Mouse (Mus musculus) heart, postnatal 0 days (tissue): ENCODE results near the gene Cd2ap.

Experiments used
- CTCF ChIP-seq: IDR thresholded peaks from 2 replicates; pipeline ENCODE4 v1.5.1; 2016; ENCODE audit warnings: antibody characterized with exemption, control low read depth, low read depth
- EP300 ChIP-seq: IDR thresholded peaks from 2 replicates; pipeline ENCODE4 v1.6.1; 2016; ENCODE audit warnings: antibody characterized with exemption, low read depth

DNA sequence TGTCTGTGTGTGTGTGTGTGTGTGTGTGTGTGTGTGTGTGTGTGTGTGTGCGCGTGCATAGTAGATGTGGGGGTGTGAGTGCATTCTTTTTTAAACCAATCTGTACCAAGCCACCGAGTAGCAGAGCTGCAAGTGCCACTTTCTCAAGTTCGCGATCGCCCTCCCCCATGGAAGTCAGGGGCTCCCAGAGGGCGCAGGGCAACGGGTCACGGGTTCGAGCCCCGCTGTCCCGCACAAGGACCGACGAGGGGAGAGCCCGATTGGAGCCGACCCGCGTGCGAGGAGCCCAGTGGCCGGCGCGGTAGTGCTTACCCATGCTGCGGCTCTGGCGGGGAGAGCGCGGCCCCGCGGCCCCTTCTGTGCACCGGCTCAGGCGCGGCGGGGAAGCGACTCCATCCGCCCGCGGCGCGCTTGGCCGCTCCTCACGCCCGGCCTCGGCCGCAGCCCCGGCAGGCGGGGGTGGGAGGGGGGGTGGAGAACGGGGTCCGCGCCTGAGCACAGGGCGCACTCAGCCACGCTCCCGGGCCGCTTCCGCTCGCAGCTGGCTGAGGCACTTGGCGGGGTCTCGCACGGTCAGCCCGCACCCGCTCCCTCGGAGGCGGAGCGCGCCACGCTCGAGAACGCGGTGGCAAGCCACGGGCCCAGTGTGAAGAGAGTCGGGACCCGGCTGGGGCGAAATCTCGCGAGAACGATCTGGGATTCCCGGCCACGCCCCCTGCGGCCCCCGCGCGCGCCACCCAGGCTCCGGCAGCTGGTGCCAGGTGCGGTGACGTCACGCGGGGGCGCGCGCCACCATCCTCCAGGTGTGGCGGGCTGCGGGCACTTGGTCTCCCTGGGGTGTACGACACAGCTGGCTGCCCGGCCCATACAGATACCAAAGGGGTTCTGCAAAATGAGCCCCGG lies at the start of gene Cd2ap:
- peak; percentile 64; the same call in 1 of the 2 replicates for TF ChIP-seq EP300
- TF ChIP-seq CTCF, result no peak
